Mouse (Mus musculus): ENCODE data around the gene Gng12. TPM values are rescaled to one million over a fixed set of nuclear protein-coding genes. Genes with fewer than 3 reads are reported as not detected.

The Gng12 gene
- polyA plus RNA-seq, 1 experiment: 0.36 TPM

DNA sequence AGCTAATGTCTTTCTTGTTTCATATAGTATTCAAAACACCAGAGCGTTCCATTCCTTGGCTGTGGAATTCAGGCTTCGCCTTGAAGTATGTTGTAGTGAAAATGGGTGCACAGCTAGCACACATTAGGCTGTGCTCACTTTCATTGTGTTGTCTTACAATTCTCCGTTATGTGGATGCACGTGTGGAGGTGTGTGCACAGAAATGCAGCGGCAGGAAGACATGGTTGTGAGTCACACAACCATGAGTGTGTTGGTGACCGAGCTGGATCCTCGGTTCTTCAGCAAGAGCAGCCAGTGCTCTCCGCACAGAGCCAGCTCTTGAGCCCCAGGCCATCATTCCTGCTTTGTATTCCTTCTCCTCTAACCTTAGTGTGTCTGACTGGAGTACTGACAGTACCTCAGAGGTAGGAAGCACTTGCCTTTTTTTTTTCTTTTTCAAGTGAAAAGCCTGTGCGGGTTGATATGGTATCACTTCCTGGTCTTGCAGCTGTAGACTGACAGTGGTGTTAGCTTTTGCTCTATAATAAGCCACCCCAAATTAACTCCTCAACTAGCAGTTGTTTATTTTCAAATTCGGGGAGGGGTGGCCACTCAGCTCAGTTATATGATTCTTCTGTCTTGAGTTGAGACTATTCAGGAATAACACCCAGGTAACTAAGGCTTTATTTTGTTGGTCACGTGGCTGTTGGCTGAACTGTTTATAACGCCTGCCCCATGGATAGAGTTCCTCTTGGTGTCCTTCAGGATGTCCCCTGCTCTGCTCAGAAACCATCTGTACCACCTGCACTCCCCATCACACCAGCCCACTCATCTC is 48.2 kb downstream of the Gng12 start:
- no peak overlapping the region for H3K4me3 ChIP-seq (replicated peaks)
- no peaks in the 10 kb centered on the region for H3K27me3 ChIP-seq (ENCODE audit: control insufficient read depth)
- H3K9me3 ChIP-seq (ENCODE audit: control insufficient read depth, low read length): no peaks in the 10 kb centered on the region
- no peaks in the 10 kb centered on the region for H3K36me3 ChIP-seq (ENCODE audit: control insufficient read depth)
- H3K4me1 ChIP-seq (ENCODE audit: control insufficient read depth): peaks cover 10% of the 10 kb centered on the region
- TF ChIP-seq TAL1 (IDR thresholded peaks at IDR 0.05; ENCODE audit: low read length) (no peak), GATA1 (IDR thresholded peaks at IDR 0.05; ENCODE audit: low read length) (no peak)

DNA sequence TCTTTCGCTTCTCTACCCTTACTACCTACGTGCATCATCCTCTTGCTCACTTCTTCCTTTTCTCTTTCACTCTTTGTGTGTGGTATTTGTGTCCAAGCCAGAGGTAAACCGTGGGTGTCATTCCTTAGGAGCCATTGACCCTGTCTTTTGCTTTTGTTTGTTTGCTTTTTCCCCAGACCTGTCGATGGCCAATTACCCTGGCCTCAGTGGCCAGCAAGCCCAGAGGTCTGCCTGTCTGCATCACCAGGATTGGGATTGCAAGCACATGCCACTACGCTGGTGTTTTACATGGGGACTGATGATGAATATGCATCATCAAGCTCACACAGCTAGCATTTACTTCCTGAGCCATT is 48.8 kb downstream of the Gng12 start:
- Histone ChIP-seq H3K9me3 (ENCODE audit: control insufficient read depth, low read length) (no peaks in the 10 kb centered on the region), H3K27me3 (ENCODE audit: control insufficient read depth) (no peaks in the 10 kb centered on the region), H3K36me3 (ENCODE audit: control insufficient read depth) (no peaks in the 10 kb centered on the region), H3K4me1 (ENCODE audit: control insufficient read depth) (peaks cover 10% of the 10 kb centered on the region), H3K4me3 (replicated peaks) (no peak overlapping the region)
- TF ChIP-seq TAL1 (IDR thresholded peaks at IDR 0.05; ENCODE audit: low read length) (no peak), GATA1 (IDR thresholded peaks at IDR 0.05; ENCODE audit: low read length) (no peak)

DNA sequence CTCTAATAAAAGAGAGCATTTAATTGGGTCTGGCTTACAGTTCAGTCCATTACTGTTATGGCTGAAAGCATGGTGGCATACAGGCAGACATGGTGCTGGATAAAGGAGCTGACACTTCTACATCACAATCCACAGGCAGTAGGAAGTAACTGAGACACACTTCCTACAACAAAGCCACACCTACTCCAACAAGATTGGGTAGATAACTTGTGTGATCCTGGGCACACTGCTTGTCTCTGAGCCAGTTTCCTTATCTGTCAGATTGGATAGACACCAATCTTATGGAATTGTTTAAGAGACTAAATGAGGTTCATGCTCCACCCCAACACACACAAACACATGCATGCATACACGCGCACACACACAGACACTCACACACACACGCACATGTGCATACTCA is 51.9 kb downstream of the Gng12 start:
- Histone ChIP-seq H3K4me3 (replicated peaks) (no peak overlapping the region), H3K36me3 (ENCODE audit: control insufficient read depth) (no peaks in the 10 kb centered on the region), H3K27me3 (ENCODE audit: control insufficient read depth) (no peaks in the 10 kb centered on the region), H3K9me3 (ENCODE audit: control insufficient read depth, low read length) (no peaks in the 10 kb centered on the region), H3K4me1 (ENCODE audit: control insufficient read depth) (peaks cover 12% of the 10 kb centered on the region)
- TF ChIP-seq TAL1 (IDR thresholded peaks at IDR 0.05; ENCODE audit: low read length): no peak

DNA sequence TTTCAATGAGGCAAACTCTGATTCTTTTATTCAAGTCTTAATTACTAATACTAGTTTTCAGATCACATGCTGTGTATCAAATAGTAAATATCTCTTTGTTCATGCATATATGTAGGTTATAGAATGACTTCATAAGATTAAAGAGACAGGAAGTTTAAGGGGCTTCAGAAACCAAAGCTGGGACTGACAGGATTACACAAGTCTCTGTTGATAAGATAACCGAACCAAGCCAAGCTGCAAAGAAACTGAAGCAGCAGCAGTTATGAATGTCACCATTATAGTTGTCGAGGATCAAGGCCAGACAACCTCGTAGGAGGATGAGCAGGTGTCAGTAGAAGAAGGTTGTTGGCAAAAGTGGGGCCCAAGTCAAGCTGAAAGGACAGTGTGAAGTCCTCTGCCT is 52.7 kb downstream of the Gng12 start:
- H3K9me3 ChIP-seq (ENCODE audit: control insufficient read depth, low read length): no peaks in the 10 kb centered on the region
- no peak for TF ChIP-seq GATA1 (IDR thresholded peaks at IDR 0.05; ENCODE audit: low read length)
- no peak for TF ChIP-seq TAL1 (IDR thresholded peaks at IDR 0.05; ENCODE audit: low read length)
- H3K4me3 ChIP-seq (replicated peaks): no peak overlapping the region
- H3K27me3 ChIP-seq (ENCODE audit: control insufficient read depth): no peaks in the 10 kb centered on the region
- no peaks in the 10 kb centered on the region for H3K36me3 ChIP-seq (ENCODE audit: control insufficient read depth)
- H3K4me1 ChIP-seq (ENCODE audit: control insufficient read depth): peaks cover 13% of the 10 kb centered on the region

DNA sequence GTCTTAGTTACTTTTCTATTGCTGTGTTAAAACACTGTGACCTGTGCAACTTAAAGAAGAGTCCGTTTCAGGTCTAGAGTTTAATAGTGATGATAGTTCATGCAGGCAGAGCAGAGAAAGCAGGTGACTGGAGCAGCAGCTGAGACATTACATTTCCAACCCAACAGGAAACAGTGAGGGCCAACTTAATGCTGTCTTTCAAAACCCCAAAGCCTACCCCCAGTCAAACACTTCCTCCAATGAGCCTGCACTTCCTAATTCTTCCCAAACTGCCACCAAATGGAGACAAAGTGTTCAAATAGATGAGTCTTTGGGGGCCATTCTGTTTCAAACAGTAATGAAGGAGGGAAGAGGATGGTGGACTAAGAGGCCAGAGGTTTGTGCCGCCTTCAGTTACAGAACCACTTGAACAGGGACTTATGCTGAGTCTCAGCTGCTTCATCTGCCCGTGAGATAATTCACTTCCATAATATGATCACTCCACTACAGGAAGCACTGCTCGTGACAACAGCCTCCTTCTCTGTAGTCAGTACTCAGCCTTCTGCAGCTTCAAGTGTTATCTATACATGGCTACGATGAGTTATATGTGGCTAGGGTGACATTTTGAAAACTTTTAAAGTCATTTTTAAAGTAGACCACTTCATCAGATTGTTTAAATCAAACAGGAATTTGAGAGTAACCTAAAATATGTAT is 55.7 kb downstream of the Gng12 start:
- no peaks in the 10 kb centered on the region for H3K36me3 ChIP-seq (ENCODE audit: control insufficient read depth)
- H3K27me3 ChIP-seq (ENCODE audit: control insufficient read depth): no peaks in the 10 kb centered on the region
- no peaks in the 10 kb centered on the region for H3K9me3 ChIP-seq (ENCODE audit: control insufficient read depth, low read length)
- H3K4me1 ChIP-seq (ENCODE audit: control insufficient read depth): peaks cover 8% of the 10 kb centered on the region
- TF ChIP-seq GATA1 (IDR thresholded peaks at IDR 0.05; ENCODE audit: low read length): no peak
- TF ChIP-seq TAL1 (IDR thresholded peaks at IDR 0.05; ENCODE audit: low read length): no peak
- H3K4me3 ChIP-seq (replicated peaks): no peak overlapping the region

DNA sequence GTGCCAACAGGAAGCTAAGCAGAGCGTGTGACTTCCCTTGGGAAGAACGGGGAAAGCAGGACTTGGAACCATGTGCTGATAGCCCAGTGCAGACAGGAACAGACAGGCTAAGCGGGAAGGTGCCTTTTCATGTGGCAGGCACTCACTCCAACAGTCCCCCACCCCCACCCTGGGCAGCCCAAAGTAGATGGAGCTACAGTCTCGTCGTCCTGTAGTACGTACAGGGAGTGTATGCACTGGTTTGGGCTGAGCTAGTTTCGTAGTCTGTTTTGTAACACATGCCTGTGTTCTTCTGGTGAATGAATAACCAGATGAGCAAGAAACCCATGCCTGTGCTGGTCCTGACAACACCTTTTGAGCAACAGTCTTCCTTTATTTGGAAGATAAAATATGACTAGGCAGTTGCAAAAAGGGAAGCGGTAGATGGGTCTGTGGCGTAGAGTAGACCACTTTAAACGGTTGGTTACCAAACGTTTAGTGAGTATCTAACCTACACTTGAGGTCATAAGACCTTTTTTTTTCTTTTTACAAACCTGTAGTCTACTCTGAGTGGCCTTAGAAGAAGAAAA is 57.8 kb downstream of the Gng12 start:
- TF ChIP-seq GATA1 (IDR thresholded peaks at IDR 0.05; ENCODE audit: low read length) (no peak), TAL1 (IDR thresholded peaks at IDR 0.05; ENCODE audit: low read length) (no peak)
- H3K36me3 ChIP-seq (ENCODE audit: control insufficient read depth): no peaks in the 10 kb centered on the region
- no peaks in the 10 kb centered on the region for H3K9me3 ChIP-seq (ENCODE audit: control insufficient read depth, low read length)
- no peaks in the 10 kb centered on the region for H3K27me3 ChIP-seq (ENCODE audit: control insufficient read depth)
- H3K4me3 ChIP-seq (replicated peaks): no peak overlapping the region
- H3K4me1 ChIP-seq (ENCODE audit: control insufficient read depth): peaks cover 8% of the 10 kb centered on the region

DNA sequence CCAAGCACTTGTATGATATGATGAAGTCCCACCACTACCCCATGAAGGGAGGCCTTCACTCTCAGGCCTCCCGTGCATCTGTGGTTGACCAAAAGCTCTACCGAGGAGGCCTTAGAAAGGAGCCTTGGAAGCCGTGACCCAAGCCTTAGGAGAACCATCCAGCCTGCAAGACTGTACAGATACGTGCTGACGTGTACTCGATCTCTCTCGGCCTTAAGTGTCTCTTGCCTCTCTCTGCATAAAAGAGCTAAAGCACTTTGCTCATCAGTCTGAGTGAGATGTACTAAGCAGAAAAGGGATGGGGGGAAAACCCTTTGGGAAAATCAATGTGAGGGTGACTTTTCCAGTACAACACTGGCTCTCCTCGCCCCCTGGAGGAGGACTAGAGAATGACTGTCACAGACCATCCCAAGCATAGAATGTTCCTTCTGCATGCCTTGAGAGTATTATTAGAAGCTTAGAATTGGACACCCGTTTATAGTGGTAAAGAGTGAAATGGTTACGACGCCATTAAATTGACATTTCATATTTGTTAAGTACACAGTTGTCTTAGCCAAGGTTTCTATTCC is 59.0 kb downstream of the Gng12 start:
- Histone ChIP-seq H3K4me1 (ENCODE audit: control insufficient read depth) (peaks cover 7% of the 10 kb centered on the region), H3K9me3 (ENCODE audit: control insufficient read depth, low read length) (no peaks in the 10 kb centered on the region), H3K27me3 (ENCODE audit: control insufficient read depth) (no peaks in the 10 kb centered on the region), H3K36me3 (ENCODE audit: control insufficient read depth) (no peaks in the 10 kb centered on the region), H3K4me3 (replicated peaks) (no peak overlapping the region)
- TF ChIP-seq GATA1 (IDR thresholded peaks at IDR 0.05; ENCODE audit: low read length): no peak
- TF ChIP-seq TAL1 (IDR thresholded peaks at IDR 0.05; ENCODE audit: low read length): no peak

DNA sequence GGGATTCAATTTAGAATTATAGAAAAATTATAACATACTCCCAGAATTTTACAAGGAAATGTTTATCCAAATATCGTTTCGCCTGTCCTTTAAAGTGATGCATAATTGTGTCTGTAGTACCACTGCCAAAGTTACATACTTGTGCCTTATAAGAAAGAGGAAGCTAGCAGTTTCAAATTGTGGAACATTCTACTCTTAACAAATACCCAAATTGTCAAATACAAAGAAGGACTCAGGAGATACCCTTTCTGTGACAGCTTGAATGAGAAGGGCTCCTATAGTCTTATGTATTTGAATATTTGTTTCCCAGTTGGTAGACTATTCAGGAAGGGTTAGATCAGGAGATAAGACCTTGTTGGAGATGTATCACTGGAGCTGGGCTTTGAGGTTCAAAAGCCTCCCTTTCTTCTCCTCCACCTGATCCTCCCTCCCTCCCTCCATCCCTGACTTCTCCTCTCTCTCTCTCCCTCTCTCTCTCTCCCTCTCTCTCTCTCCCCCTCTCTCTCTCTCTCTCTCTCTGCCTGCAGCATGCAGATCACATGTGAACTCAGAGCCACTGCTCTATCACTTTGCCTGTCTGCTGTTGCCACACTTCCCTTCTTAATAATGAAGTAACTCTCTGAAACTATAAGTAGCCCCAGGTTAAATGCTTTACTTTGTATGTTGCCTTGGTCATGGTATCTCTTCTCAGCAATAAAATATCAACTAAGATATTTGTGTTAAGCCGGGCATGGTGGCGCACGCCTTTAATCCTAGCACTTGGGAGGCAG is 62.5 kb downstream of the Gng12 start:
- TF ChIP-seq GATA1 (IDR thresholded peaks at IDR 0.05; ENCODE audit: low read length): peak; percentile 57; the same call in 1 of the 2 replicates
- no peak for TF ChIP-seq TAL1 (IDR thresholded peaks at IDR 0.05; ENCODE audit: low read length)
- Histone ChIP-seq H3K27me3 (ENCODE audit: control insufficient read depth) (no peaks in the 10 kb centered on the region), H3K4me1 (ENCODE audit: control insufficient read depth) (peaks cover 13% of the 10 kb centered on the region), H3K36me3 (ENCODE audit: control insufficient read depth) (no peaks in the 10 kb centered on the region), H3K9me3 (ENCODE audit: control insufficient read depth, low read length) (no peaks in the 10 kb centered on the region), H3K4me3 (replicated peaks) (no peak overlapping the region)

All from erythroblast, embryonic 14.5 days (primary cell).